Mouse (Mus musculus): ENCODE data around the gene Olfr532. TPM values are rescaled to one million over a fixed set of nuclear protein-coding genes. Genes with fewer than 3 reads are reported as not detected.
"Not testable (repeated sequence)": the region's sequence is repeated elsewhere in the genome, so short reads cannot be mapped to it uniquely, and the experiment has no call there.

Olfr532 gene
- not detected in 2 replicates for polyA plus RNA-seq (2015; fragmentation: Nextera tagmentation; extraction: Ambion mirVana)

DNA sequence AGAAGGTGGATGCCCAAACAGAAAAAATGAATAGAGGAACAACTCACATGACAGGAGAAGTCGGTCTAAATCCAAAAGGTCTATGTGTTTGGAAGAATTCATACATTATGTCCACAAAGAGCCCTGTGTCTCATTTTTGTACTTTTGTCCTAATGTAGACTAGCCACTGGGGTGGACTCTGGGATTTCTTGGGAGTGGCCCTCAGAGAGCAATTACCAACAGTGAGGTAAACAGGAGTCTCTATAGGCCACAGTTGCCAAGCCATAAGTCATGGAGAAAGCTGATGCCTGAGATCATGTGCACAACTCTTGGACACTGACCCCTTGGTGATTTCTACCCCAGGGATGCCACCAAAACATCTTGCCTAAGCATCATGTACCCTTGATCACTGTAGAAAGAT lies at the start of gene Olfr532:
Olfr532 (minus strand) TSS at position 101 of the 400 bp plus-strand sequence.
- 97% methylated on average over 1 of the region's 1 CpGs for WGBS
- Histone ChIP-seq H3K4me3 (replicated peaks) (no peak within 1 kb of the TSS), H3K4me2 (replicated peaks) (no peak within 1 kb of the TSS), H3K27me3 (no peaks in the 10 kb centered on the region), H3K36me3 (no peaks in the 10 kb centered on the region), H3K9me3 (replicated peaks) (no peaks in the 10 kb centered on the region), H3K9ac (no peak within 1 kb of the TSS), H3K4me1 (no peaks in the 10 kb centered on the region), H3K27ac (replicated peaks) (no peak within 1 kb of the TSS)
- ATAC-seq (ENCODE audit: insufficient number of reproducible peaks, low FRiP score, low TSS enrichment, low read depth): no peak

DNA sequence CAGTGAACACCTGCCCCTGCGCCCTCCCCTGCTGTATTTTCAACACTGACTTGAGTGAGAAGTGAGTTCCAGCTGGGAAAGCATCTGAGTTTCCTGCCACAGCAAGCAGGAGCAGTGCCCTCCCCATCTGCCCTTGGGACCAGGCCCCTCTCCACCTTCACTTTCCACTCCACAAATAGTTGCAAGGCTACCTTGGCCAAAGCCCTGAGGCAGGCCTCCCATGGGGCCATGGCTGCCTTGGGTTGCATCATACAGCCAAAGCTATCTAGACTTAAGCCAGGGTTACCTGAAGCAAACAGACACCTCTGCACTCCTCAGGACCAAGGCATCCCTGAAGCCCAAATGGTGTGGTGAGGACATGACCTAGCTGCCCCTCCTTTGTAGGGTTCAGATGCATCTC lies 41.6 kb upstream of the Olfr532 start, which contains the start of gene Olfr533:
Olfr533 (plus strand) TSS at position 301 of the 400 bp plus-strand sequence.
- ATAC-seq (ENCODE audit: insufficient number of reproducible peaks, low FRiP score, low TSS enrichment, low read depth); H3K9ac ChIP-seq; H3K9me3 ChIP-seq (replicated peaks); H3K4me1 ChIP-seq; H3K27ac ChIP-seq (replicated peaks); H3K4me3 ChIP-seq (replicated peaks); H3K27me3 ChIP-seq; H3K36me3 ChIP-seq; H3K4me2 ChIP-seq (replicated peaks): not testable (repeated sequence)
- 63% methylated on average over 1 of the region's 1 CpGs for WGBS

DNA sequence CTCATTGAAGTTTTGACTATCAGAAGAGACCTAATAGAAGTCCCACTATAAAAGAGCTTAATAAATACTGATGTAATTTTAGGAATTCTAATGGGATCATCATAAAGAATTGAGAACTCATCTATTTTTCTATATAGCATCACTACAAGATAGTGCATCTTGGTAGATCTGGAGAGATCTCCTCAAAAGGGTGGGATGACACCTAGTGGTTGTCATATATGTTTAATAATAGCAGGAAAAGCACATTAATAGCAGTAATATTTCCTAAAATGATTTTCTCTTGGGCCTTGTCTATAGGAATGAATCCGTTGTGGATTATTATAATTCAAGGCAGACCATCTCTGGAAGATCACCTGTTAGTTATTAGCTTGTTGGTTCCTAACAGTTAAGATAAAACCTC lies 21.7 kb upstream of the Olfr532 start:
- 51% methylated on average over 1 of the region's 1 CpGs for WGBS
- H3K27me3 ChIP-seq: no peaks in the 10 kb centered on the region
- no peak for ATAC-seq (ENCODE audit: insufficient number of reproducible peaks, low FRiP score, low TSS enrichment, low read depth)
- H3K36me3 ChIP-seq: no peaks in the 10 kb centered on the region
- no peak overlapping the region for H3K4me3 ChIP-seq (replicated peaks)
- no peaks in the 10 kb centered on the region for H3K4me1 ChIP-seq
- H3K9ac ChIP-seq: no peak overlapping the region
- H3K27ac ChIP-seq (replicated peaks): no peak overlapping the region
- H3K4me2 ChIP-seq (replicated peaks): no peak overlapping the region
- H3K9me3 ChIP-seq (replicated peaks): no peaks in the 10 kb centered on the region

DNA sequence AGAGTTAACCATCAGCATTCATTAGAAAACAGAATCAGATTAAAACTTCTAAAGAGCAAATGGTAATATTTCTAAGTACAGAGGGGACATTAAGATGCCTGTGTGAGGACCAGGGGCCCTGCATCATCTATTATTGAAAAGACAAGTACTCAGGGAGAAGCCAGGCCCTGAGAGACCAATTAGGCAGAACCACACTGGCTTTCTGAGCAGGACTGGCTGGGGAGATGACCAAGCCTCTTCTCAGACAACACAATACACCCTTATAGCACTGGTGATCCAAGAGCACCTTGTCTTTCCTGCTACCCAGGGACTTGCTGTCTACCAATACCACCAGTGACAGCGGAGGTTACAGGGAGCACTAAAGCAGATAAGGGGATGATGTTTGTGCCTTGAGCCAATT lies 18.6 kb downstream of the Olfr532 start, which contains the start of gene Olfr531:
Olfr531 (minus strand) TSS at position 101 of the 400 bp plus-strand sequence.
- H3K9me3 ChIP-seq (replicated peaks): no peaks in the 10 kb centered on the region
- H3K4me2 ChIP-seq (replicated peaks): no peak within 1 kb of the TSS
- H3K27ac ChIP-seq (replicated peaks): no peak within 1 kb of the TSS
- no peaks in the 10 kb centered on the region for H3K36me3 ChIP-seq
- no peak within 1 kb of the TSS for H3K4me3 ChIP-seq (replicated peaks)
- no peak within 1 kb of the TSS for H3K9ac ChIP-seq
- 83% methylated on average over 1 of the region's 1 CpGs for WGBS
- no peaks in the 10 kb centered on the region for H3K27me3 ChIP-seq
- ATAC-seq (ENCODE audit: insufficient number of reproducible peaks, low FRiP score, low TSS enrichment, low read depth): no peak
- no peaks in the 10 kb centered on the region for H3K4me1 ChIP-seq

DNA sequence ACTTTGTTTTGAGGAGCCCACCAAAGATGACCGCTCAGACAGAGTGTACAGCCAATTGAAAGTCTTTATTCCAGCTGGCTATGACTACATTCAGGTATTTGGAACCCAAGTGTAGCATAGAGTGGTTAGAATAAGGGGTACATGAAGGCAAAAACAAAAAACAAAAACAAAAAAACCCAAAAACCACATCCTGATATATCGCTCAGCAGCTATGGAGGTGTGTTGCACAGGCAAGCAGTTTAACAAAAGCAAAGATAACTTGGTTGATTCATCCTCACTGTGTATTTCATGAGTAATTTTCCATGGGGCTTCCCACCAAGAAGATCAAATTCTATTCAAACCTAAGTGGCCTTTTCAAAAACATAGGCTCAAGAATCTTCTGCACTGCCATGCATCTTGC lies 44.5 kb downstream of the Olfr532 start:
- Histone ChIP-seq H3K4me2 (replicated peaks) (no peak overlapping the region), H3K4me1 (no peaks in the 10 kb centered on the region), H3K9me3 (replicated peaks) (no peaks in the 10 kb centered on the region), H3K27me3 (no peaks in the 10 kb centered on the region), H3K27ac (replicated peaks) (no peak overlapping the region), H3K9ac (no peak overlapping the region), H3K36me3 (no peaks in the 10 kb centered on the region), H3K4me3 (replicated peaks) (no peak overlapping the region)
- WGBS: 91% methylated on average over 2 of the region's 2 CpGs
- no peak for ATAC-seq (ENCODE audit: insufficient number of reproducible peaks, low FRiP score, low TSS enrichment, low read depth)

DNA sequence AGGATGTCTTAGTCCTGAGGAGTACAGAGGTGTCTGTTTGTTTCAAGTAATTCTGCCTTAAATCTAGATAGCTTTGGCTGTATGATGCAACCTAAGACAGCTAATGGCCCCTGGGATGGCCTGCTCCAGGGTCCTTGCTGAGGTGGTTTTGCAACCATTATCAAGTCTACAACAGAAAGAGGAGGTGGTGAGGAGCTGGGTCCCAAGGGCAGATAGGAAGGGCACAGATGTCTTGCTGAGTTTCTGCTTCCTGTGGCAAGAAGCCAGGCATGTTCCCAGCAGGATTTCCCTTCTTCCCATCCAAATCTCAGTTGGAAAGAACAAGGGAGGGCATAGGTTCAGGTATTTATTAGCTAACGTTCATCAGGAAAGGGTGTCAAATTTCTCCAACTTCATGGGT lies 45.2 kb downstream of the Olfr532 start, which contains the start of gene Olfr530:
Olfr530 (minus strand) TSS at position 101 of the 400 bp plus-strand sequence.
- 20% methylated on average over 1 of the region's 1 CpGs for WGBS

DNA sequence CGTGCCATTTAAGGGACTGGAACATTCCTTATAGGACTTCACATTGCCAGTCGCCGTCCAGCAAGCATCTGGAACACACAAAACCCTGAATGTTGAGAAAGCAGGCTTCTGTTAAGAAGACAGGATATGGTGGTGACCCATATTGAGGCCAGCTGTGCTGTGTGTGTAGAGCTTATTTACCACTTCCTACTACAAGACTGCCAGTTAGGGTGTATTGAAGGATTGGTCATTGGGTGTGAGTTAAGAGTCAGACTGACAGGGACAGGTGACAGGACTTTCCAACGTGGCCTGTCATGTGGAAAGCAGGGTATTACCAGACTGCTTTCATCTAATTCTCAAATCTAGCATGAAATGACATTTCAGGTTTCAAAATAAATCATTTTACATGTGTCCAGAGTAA lies 47.1 kb downstream of the Olfr532 start:
- ATAC-seq (ENCODE audit: insufficient number of reproducible peaks, low FRiP score, low TSS enrichment, low read depth): no peak
- Histone ChIP-seq H3K36me3 (no peaks in the 10 kb centered on the region), H3K9ac (no peak overlapping the region), H3K4me3 (replicated peaks) (no peak overlapping the region), H3K9me3 (replicated peaks) (no peaks in the 10 kb centered on the region), H3K27me3 (no peaks in the 10 kb centered on the region), H3K4me2 (replicated peaks) (no peak overlapping the region), H3K4me1 (no peaks in the 10 kb centered on the region), H3K27ac (replicated peaks) (no peak overlapping the region)
- 61% methylated on average over 4 of the region's 4 CpGs for WGBS

More for the DNA sequence above, 45.2 kb downstream of the Olfr532 start, which contains the start of gene Olfr530:
- Histone ChIP-seq H3K27ac (replicated peaks) (no peak within 1 kb of the TSS), H3K9me3 (replicated peaks) (no peaks in the 10 kb centered on the region), H3K9ac (no peak within 1 kb of the TSS), H3K4me2 (replicated peaks) (no peak within 1 kb of the TSS), H3K4me1 (no peaks in the 10 kb centered on the region), H3K4me3 (replicated peaks) (no peak within 1 kb of the TSS), H3K27me3 (no peaks in the 10 kb centered on the region), H3K36me3 (no peaks in the 10 kb centered on the region)
- ATAC-seq (ENCODE audit: insufficient number of reproducible peaks, low FRiP score, low TSS enrichment, low read depth): no peak

Other genes starting within 250 kb of the Olfr532 start
- gene Olfr523, start 248.4 kb downstream of the Olfr532 start, polyA plus RNA-seq (2015; fragmentation: Nextera tagmentation; extraction: Ambion mirVana): 0.39 and 0.57 TPM in 2 replicates
- gene Olfr524, start 215.7 kb downstream of the Olfr532 start, polyA plus RNA-seq (2015; fragmentation: Nextera tagmentation; extraction: Ambion mirVana): not detected in 2 replicates
- gene Cd163l1, start 203.4 kb downstream of the Olfr532 start, polyA plus RNA-seq (2015; fragmentation: Nextera tagmentation; extraction: Ambion mirVana): 0.13 and 0.24 TPM in 2 replicates
- gene 5830411N06Rik, start 174.4 kb downstream of the Olfr532 start, polyA plus RNA-seq (2015; fragmentation: Nextera tagmentation; extraction: Ambion mirVana): not detected in 2 replicates
- 0.16 TPM in 1 of 2 replicates, not detected in the other for gene Olfr525, start 100.8 kb downstream of the Olfr532 start, polyA plus RNA-seq (2015; fragmentation: Nextera tagmentation; extraction: Ambion mirVana)
- 0.23 TPM in 1 of 2 replicates, not detected in the other for gene Olfr527, start 87.6 kb downstream of the Olfr532 start, polyA plus RNA-seq (2015; fragmentation: Nextera tagmentation; extraction: Ambion mirVana)
- not detected in 2 replicates for gene Olfr60, start 60.0 kb downstream of the Olfr532 start, polyA plus RNA-seq (2015; fragmentation: Nextera tagmentation; extraction: Ambion mirVana)
- 0.14 TPM in 1 of 2 replicates, not detected in the other for gene Olfr530, start 45.3 kb downstream of the Olfr532 start, polyA plus RNA-seq (2015; fragmentation: Nextera tagmentation; extraction: Ambion mirVana)
- gene Olfr531, start 18.7 kb downstream of the Olfr532 start, polyA plus RNA-seq (2015; fragmentation: Nextera tagmentation; extraction: Ambion mirVana): not detected in 2 replicates
- gene Olfr533, start 41.7 kb upstream of the Olfr532 start, polyA plus RNA-seq (2015; fragmentation: Nextera tagmentation; extraction: Ambion mirVana): 0.09 and 0.19 TPM in 2 replicates
- gene Olfr535, start 62.6 kb upstream of the Olfr532 start, polyA plus RNA-seq (2015; fragmentation: Nextera tagmentation; extraction: Ambion mirVana): not detected in 2 replicates
- 0.76 TPM in 1 of 2 replicates, not detected in the other for gene Olfr536, start 85.8 kb upstream of the Olfr532 start, polyA plus RNA-seq (2015; fragmentation: Nextera tagmentation; extraction: Ambion mirVana)
- not detected in 2 replicates for gene Olfr538, start 146.2 kb upstream of the Olfr532 start, polyA plus RNA-seq (2015; fragmentation: Nextera tagmentation; extraction: Ambion mirVana)
- gene Olfr46, start 179.6 kb upstream of the Olfr532 start, polyA plus RNA-seq (2015; fragmentation: Nextera tagmentation; extraction: Ambion mirVana): not detected in 2 replicates
- not detected in 2 replicates for gene Olfr61, start 207.3 kb upstream of the Olfr532 start, polyA plus RNA-seq (2015; fragmentation: Nextera tagmentation; extraction: Ambion mirVana)
- not detected in 2 replicates for gene Olfr53, start 224.8 kb upstream of the Olfr532 start, polyA plus RNA-seq (2015; fragmentation: Nextera tagmentation; extraction: Ambion mirVana)
- gene Olfr539, start 238.3 kb upstream of the Olfr532 start, polyA plus RNA-seq (2015; fragmentation: Nextera tagmentation; extraction: Ambion mirVana): not detected in 2 replicates

Data from embryonic facial prominence, embryonic 15.5 days (tissue).